Mouse (Mus musculus): Measurements from ENCODE around the gene Srgn.

- TF ChIP-seq POLR2A (IDR thresholded peaks at IDR 0.05; ENCODE audit: control insufficient read depth, extremely low read depth, insufficient read depth, low read length, poor library complexity) = no peak
- TF ChIP-seq CTCF (IDR thresholded peaks at IDR 0.05; ENCODE audit: borderline replicate concordance, control insufficient read depth, extremely low read depth, insufficient read depth, low read length, poor library complexity) = no peak
These were observed 29.3 kb upstream of the Srgn start for GRCm38 (mm10) chr10:62556558-62556901.

Measured in thymus, adult 2 months (tissue).